Mouse (Mus musculus) limb, embryonic 10.5 days (tissue): ENCODE data around the gene Cacnb3. TPM values are rescaled to one million over a fixed set of nuclear protein-coding genes. Genes with fewer than 3 reads are reported as not detected.

Experiments
- DNase-seq: peaks from one replicate; pipeline ENCODE4 v3.0.0-alpha.2; 2017; ENCODE audit warnings: low spot score
- H3K27ac ChIP-seq: fragments of 300-500 bp; sonication (generic); 2 replicates; pipeline ENCODE4 v1.5.1; 2016; ENCODE audit warnings: mild to moderate bottlenecking
- H3K27me3 ChIP-seq: fragments of 300-500 bp; sonication (generic); 2 replicates; pipeline ENCODE4 v1.6.1; 2016; ENCODE audit warnings: low read depth, mild to moderate bottlenecking; ENCODE audit not compliant: poor library complexity, severe bottlenecking
- H3K36me3 ChIP-seq: fragments of 300-500 bp; sonication (generic); 2 replicates; pipeline ENCODE4 v1.6.1; 2016; ENCODE audit warnings: mild to moderate bottlenecking, moderate library complexity
- H3K4me1 ChIP-seq: fragments of 300-500 bp; sonication (generic); 2 replicates; pipeline ENCODE4 v1.6.1; 2016
- H3K4me3 ChIP-seq: fragments of 300-500 bp; sonication (generic); 2 replicates; pipeline ENCODE4 v1.5.1; 2016; ENCODE audit warnings: mild to moderate bottlenecking, moderate library complexity
- H3K9me3 ChIP-seq: fragments of 300-500 bp; sonication (generic); replicated peaks from 2 replicates; pipeline ENCODE4 v1.6.1; 2016; ENCODE audit warnings: mild to moderate bottlenecking
- WGBS: fragments of 180-500 bp; shearing (Covaris S2); methylation state at CpG from one replicate; pipeline ENCODE4 v1.1.7; 2016; 5-methylcytosine and 5-hydroxymethylcytosine counted together
- polyA plus RNA-seq: library from polyadenylated mRNA; unstranded; fragments of >200 nt; fragmentation: Nextera tagmentation; extraction: Ambion mirVana; gene quantifications from 2 replicates; pipeline ENCODE4 v1.2.1, GENCODE M21; 2016

Cacnb3 gene
- polyA plus RNA-seq, 1 experiment from 2014 or later = 24.2 TPM

- Histone ChIP-seq H3K27ac (peak overlapping the region; percentile 78), H3K4me1 (peaks cover 82% of the 10 kb centered on the region), H3K36me3 (no peaks in the 10 kb centered on the region), H3K27me3 (peaks cover 97% of the 10 kb centered on the region), H3K9me3 (no peaks in the 10 kb centered on the region), H3K4me3 (peak overlapping the region; percentile 87)
- 1% methylated on average over 25 of the region's 25 CpGs for WGBS
- peak; percentile 82 for DNase-seq
These were observed 1.6 kb downstream of the Cacnb3 start for GRCm38 (mm10) chr15:98632107-98632744.

GRCm38 (mm10) chr15:98632921-98633320 lies 2.3 kb downstream of the Cacnb3 start:
- Histone ChIP-seq H3K27ac (peak overlapping the region; percentile 78; the same call in 1 of the 2 replicates), H3K9me3 (no peaks in the 10 kb centered on the region), H3K4me1 (peaks cover 82% of the 10 kb centered on the region), H3K36me3 (no peaks in the 10 kb centered on the region), H3K4me3 (peak overlapping the region; percentile 87), H3K27me3 (peaks cover 99% of the 10 kb centered on the region)
- 3% methylated on average over 4 of the region's 4 CpGs for WGBS
- no peak for DNase-seq

- H3K4me3 ChIP-seq = peak overlapping the region; percentile 87
- H3K27me3 ChIP-seq = peaks cover 90% of the 10 kb centered on the region
- peak overlapping the region; percentile 93 for H3K27ac ChIP-seq
- DNase-seq = no peak
- under 1% methylated on average over 25 of the region's 25 CpGs for WGBS
- no peaks in the 10 kb centered on the region for H3K9me3 ChIP-seq
- no peaks in the 10 kb centered on the region for H3K36me3 ChIP-seq
- H3K4me1 ChIP-seq = peaks cover 73% of the 10 kb centered on the region
These were observed 3.3 kb downstream of the Cacnb3 start for GRCm38 (mm10) chr15:98633822-98634470.

GRCm38 (mm10) chr15:98634541-98635081 lies 4.0 kb downstream of the Cacnb3 start:
- WGBS = 1% methylated on average over 56 of the region's 65 CpGs
- peaks cover 87% of the 10 kb centered on the region for H3K27me3 ChIP-seq
- H3K4me3 ChIP-seq = peak overlapping the region; percentile 87
- H3K9me3 ChIP-seq = no peaks in the 10 kb centered on the region
- no peaks in the 10 kb centered on the region for H3K36me3 ChIP-seq
- H3K4me1 ChIP-seq = peaks cover 70% of the 10 kb centered on the region
- peak; percentile 86 for DNase-seq
- H3K27ac ChIP-seq = peak overlapping the region; percentile 93

GRCm38 (mm10) chr15:98635291-98635841 lies 4.7 kb downstream of the Cacnb3 start:
- Histone ChIP-seq H3K4me1 (peaks cover 72% of the 10 kb centered on the region), H3K27me3 (peaks cover 80% of the 10 kb centered on the region), H3K9me3 (no peaks in the 10 kb centered on the region), H3K4me3 (peak overlapping the region; percentile 87), H3K27ac (peak overlapping the region; percentile 93), H3K36me3 (no peaks in the 10 kb centered on the region)
- under 1% methylated on average over 21 of the region's 21 CpGs for WGBS
- DNase-seq = peak; percentile 58

- H3K4me3 ChIP-seq = no peak overlapping the region
- no peak overlapping the region for H3K27ac ChIP-seq
- no peak for DNase-seq
- peaks cover 60% of the 10 kb centered on the region for H3K4me1 ChIP-seq
- H3K9me3 ChIP-seq = no peaks in the 10 kb centered on the region
- H3K36me3 ChIP-seq = peaks cover 9% of the 10 kb centered on the region
- 41% methylated on average over 5 of the region's 5 CpGs for WGBS
- peaks cover 69% of the 10 kb centered on the region for H3K27me3 ChIP-seq
These were observed 5.9 kb downstream of the Cacnb3 start for GRCm38 (mm10) chr15:98636517-98636916.

- no peak overlapping the region for H3K4me3 ChIP-seq
- H3K4me1 ChIP-seq = peaks cover 54% of the 10 kb centered on the region
- no peaks in the 10 kb centered on the region for H3K9me3 ChIP-seq
- no peak for DNase-seq
- H3K27me3 ChIP-seq = peaks cover 62% of the 10 kb centered on the region
- WGBS = 38% methylated on average over 3 of the region's 3 CpGs
- H3K27ac ChIP-seq = no peak overlapping the region
- peaks cover 16% of the 10 kb centered on the region for H3K36me3 ChIP-seq
These were observed 6.5 kb downstream of the Cacnb3 start for GRCm38 (mm10) chr15:98637155-98637554.

GRCm38 (mm10) chr15:98640157-98640556 lies 9.5 kb downstream of the Cacnb3 start:
- H3K27me3 ChIP-seq = peaks cover 32% of the 10 kb centered on the region
- H3K27ac ChIP-seq = peak overlapping the region; percentile 43
- WGBS = 25% methylated on average over 8 of the region's 8 CpGs
- peaks cover 46% of the 10 kb centered on the region for H3K36me3 ChIP-seq
- DNase-seq = no peak
- H3K4me1 ChIP-seq = peaks cover 24% of the 10 kb centered on the region
- H3K9me3 ChIP-seq = no peaks in the 10 kb centered on the region
- no peak overlapping the region for H3K4me3 ChIP-seq

- Histone ChIP-seq H3K9me3 (no peaks in the 10 kb centered on the region), H3K27me3 (0 out of 2 replicates have a peak, but pooled peaks cover 3% of the 10 kb centered on the region), H3K27ac (no peak overlapping the region), H3K4me1 (peaks cover 10% of the 10 kb centered on the region), H3K4me3 (no peak overlapping the region), H3K36me3 (peaks cover 88% of the 10 kb centered on the region)
- 91% methylated on average over 12 of the region's 12 CpGs for WGBS
- DNase-seq = no peak
These were observed 13.8 kb downstream of the Cacnb3 start for GRCm38 (mm10) chr15:98644406-98644805.

- H3K4me3 ChIP-seq = no peak overlapping the region
- DNase-seq = no peak
- H3K9me3 ChIP-seq = no peaks in the 10 kb centered on the region
- H3K36me3 ChIP-seq = peaks cover 98% of the 10 kb centered on the region
- peaks cover under 1% of the 10 kb centered on the region; the same call in 1 of the 2 replicates for H3K4me1 ChIP-seq
- H3K27me3 ChIP-seq = no peaks in the 10 kb centered on the region
- 92% methylated on average over 24 of the region's 24 CpGs for WGBS
- no peak overlapping the region for H3K27ac ChIP-seq
These were observed 14.7 kb downstream of the Cacnb3 start for GRCm38 (mm10) chr15:98645057-98646026.

- H3K4me1 ChIP-seq = no peaks in the 10 kb centered on the region
- WGBS = 90% methylated on average over 8 of the region's 8 CpGs
- H3K27ac ChIP-seq = no peak overlapping the region
- no peaks in the 10 kb centered on the region for H3K9me3 ChIP-seq
- no peaks in the 10 kb centered on the region for H3K27me3 ChIP-seq
- peaks cover 100% of the 10 kb centered on the region for H3K36me3 ChIP-seq
- no peak for DNase-seq
- H3K4me3 ChIP-seq = no peak overlapping the region
These were observed 16.1 kb downstream of the Cacnb3 start for GRCm38 (mm10) chr15:98646737-98647136.

GRCm38 (mm10) chr15:98647308-98647707 lies 16.7 kb downstream of the Cacnb3 start:
- Histone ChIP-seq H3K9me3 (no peaks in the 10 kb centered on the region), H3K4me1 (no peaks in the 10 kb centered on the region), H3K4me3 (no peak overlapping the region), H3K36me3 (peaks cover 100% of the 10 kb centered on the region), H3K27ac (no peak overlapping the region), H3K27me3 (no peaks in the 10 kb centered on the region)
- 93% methylated on average over 10 of the region's 10 CpGs for WGBS
- no peak for DNase-seq
